Mouse (Mus musculus): ENCODE measurements around the gene Hs6st3.
"Not testable (repeated sequence)": the region's sequence is repeated elsewhere in the genome, so short reads cannot be mapped to it uniquely, and the experiment has no call there.

Gene Hs6st3

GRCm38 (mm10) chr14:119250353-119250752 lies 112.2 kb downstream of the Hs6st3 start:
- DNase-seq, result no peak

DNA sequence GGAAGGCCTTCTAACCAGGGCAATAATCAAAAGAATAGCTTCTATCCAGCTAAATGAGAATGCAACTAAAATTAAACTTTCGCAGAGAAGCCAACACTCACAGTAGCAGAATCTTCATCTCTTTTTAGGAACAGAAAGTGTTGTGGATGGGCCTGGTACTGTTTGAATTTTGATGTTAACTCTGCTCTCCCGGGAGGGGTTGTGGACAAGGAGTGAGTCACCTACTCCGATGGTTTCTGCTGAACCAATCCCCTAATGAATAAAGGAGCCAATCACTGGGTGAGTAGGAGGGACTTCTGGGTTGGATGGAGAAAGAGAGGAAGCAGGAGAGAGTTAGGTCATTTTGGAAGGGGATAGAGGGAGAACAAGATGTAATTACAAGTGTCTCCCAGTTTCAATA lies 117.3 kb downstream of the Hs6st3 start:
- no peak for DNase-seq

DNA sequence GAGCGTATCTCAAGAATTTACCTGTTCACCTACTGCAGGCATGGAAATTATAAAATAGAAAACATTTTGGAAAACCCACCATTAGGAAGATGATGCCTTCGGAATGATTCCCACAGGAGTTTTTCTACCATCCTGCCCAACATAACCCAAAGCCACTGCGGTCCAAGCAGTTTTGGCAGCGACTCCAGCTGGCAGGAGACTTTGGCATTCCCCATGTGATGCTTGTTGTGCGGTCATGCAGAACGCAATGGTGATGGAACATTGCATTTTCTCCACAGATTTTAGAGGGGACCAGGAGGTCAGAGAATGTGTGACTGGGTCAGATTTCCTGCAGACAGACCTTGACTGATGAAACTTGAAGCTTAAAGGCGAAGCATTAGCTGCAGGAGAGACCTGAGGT lies 118.9 kb downstream of the Hs6st3 start:
- no peak for DNase-seq

GRCm38 (mm10) chr14:119260176-119260962 lies 122.2 kb downstream of the Hs6st3 start:
- DNase-seq, result peak; percentile 26

DNA sequence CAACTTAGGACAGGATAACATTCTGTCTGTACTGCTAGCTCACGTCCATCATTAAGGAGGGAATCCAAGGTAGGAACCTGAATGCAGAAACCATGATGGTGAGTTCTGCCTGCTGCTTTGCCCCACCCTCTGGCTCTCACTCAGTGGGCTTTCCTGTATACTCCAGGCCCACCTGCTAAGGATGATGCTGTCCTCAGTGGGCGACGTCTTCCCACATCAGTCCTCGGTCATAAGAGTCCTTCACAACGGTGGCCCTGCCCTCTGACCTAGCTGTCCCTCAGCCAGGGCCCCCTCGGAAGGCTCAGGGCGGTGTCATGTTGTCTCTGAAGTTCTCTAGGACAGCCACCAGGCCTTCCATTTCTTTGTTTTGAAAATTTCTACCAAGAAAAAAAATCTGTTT lies 128.2 kb downstream of the Hs6st3 start:
- DNase-seq, result no peak

- no peak for DNase-seq
Measured at GRCm38 (mm10) chr14:119273088-119273487, 134.9 kb downstream of the Hs6st3 start.

DNA sequence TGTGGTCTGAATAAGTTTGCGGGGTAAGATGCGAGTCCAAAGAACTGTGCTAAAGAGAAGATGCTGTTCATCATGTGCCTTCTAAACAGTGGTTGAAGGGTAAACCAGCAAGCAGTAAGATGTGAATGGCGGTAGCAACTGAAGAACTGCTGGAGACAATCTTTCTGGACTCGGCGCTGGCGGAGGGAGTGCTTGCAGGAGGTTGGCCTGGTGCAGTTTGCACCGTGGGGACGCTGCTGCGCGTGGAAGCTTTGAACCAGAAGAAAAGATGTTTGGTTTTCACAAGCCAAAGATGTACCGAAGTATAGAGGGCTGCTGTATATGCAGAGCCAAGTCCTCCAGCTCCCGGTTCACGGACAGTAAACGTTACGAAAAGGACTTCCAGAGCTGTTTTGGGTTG lies 140.0 kb downstream of the Hs6st3 start:
- DNase-seq, result not testable (repeated sequence)

DNA sequence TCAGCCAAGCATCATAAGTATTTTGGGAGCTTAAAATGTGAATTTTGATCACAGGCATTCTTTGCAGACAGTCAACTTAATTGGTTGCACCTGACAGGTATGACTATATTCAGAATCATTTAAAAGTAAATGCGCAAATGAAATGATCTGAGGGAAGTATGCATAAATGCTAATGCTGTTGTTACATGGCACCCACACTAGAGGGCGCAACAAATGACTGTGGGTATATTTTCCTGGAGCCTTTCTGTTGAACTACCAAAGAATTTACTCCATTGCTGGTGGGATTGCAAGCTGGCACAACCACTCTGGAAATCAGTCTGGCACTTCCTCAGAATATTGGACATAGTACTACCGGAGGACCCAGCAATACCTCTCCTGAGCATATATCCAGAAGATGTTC lies 145.8 kb downstream of the Hs6st3 start:
- no peak for DNase-seq

GRCm38 (mm10) chr14:119289668-119290067 lies 151.5 kb downstream of the Hs6st3 start:
- DNase-seq, result no peak

DNA sequence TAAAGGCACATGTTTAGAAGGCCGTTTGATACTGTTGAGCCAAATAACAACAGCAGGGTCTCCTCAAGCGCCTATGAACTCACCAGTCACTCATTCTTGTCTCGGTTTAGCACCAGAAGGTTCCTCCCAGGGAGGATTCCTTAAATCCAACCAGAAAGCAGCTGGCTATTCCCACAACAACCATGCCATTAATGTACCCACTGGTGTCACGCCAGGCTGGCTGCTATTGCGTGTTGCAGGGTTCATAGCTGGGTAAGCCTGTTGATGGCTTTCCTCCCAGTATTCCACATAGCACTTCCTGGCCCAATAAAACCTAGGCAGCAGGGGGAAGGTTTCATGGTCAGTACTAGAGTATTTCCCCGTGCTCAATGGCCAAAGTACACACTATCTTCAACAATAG lies 155.9 kb downstream of the Hs6st3 start:
- no peak for DNase-seq

DNA sequence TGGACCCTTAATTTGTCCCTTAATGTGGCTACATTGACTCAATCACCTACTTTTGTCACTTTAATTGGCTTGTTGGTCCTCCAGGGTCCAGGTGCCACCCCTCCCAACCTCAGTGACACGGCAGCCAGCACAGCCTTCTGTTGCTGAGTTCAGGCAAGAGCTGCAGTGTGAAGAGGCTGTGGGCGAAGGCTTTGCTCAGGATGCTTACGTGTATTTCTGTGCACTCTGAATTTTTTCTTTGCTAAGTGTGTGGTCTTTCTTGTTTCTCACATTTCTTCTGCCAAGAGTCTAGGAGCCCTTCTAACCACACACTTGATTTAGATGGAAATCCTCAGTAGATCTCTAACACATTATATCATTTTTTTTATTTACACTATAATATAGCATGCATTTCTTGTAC lies 168.3 kb downstream of the Hs6st3 start:
- DNase-seq, result no peak

DNA sequence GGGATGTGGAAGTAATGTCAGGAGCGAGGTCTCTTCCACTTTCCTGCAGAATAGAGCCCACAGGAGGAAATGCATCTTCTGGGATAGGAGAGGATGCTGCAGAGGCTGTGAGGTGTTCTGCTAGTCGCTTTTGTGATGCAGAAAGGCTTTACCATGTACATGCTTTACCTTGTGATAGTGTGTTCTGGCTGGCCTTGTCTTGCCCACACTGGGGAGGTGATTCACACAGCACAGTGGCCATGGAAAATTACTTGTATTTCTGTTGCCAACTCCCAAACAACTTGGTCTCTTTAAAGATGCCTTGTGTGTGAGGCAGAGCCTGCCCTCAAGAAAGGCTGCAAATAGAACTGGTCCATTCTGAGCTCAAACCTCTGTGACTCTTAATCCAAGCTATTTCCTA lies 180.2 kb downstream of the Hs6st3 start:
- DNase-seq, result no peak

DNA sequence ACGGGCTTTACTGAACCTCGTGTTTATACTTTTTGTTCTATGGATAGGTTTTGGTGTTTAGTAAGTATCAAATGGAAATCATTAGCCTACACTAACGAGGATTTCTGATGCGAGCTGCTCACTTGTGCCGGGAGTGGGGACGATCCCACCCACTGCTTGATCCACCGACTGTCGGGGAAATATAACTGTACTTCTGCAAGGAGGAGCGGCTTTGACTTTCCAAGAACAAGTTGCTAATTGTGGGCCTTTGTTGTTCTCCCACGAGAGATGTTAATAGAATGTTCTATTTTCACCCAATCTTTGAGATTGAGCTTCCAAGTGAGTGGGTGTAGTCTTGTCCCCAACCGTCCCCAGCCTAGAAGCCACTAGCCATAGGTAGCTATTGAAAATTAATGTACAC lies 209.1 kb downstream of the Hs6st3 start:
- no peak for DNase-seq

DNA sequence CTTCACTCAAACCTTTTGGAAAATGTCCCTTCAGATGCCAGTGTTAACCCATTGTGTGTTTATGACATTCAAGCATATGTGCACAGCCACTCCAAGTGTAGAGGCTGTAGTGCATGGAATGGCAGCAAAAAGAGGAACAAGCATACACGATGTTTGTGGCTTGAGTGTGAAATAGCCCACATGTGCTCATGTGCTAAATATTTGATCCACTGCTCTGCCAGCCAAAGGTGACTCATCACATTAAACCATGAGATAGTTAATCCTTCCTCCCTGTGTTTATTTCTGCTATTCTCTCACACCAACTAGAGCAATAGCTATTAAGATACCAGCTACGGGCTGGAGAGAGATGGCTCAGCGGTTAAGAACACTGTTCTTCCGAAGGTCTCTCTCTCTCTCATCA lies 223.3 kb downstream of the Hs6st3 start:
- DNase-seq, result no peak

- DNase-seq, result no peak
Measured at GRCm38 (mm10) chr14:119367866-119368425, 229.8 kb downstream of the Hs6st3 start.

DNA sequence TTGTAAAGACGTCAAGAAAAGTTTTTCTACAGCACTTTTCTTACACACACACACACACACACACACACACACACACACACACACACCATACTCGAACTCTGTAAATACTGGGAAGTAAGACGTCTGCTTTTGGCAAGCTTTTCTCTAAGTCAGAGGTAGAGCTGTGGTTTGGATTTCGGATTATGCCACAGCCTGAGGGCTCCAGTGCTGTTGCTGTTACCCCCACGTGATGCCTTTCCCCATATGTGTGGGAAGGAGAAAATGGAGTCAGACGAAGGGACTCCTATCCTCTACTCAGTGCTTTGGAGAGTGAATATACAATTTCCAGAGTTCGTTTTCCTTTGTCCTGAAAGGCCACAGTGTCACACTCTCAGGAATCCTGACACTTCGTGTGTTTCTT lies 231.1 kb downstream of the Hs6st3 start:
- DNase-seq, result no peak

DNA sequence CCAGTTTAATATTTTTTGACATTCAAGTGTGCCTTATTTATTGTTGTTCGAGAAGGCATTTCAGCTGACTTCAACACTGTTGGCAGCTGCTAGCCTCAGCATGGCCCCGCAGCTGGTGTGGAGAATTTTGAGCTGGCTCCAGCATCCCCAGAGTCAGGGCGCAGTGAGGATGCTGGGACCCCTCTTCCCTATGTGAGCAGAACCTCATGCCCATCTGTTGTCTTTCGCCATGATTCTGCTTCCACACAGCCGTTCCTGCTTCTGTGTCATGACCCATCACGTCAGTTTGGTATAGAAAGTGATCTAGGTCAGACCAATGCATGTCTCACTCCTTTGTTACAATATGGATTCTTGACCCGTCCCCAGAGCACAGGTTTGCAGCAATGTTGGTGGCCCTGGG lies 231.9 kb downstream of the Hs6st3 start:
- no peak for DNase-seq

GRCm38 (mm10) chr14:119379303-119379702 lies 241.2 kb downstream of the Hs6st3 start:
- no peak for DNase-seq

DNA sequence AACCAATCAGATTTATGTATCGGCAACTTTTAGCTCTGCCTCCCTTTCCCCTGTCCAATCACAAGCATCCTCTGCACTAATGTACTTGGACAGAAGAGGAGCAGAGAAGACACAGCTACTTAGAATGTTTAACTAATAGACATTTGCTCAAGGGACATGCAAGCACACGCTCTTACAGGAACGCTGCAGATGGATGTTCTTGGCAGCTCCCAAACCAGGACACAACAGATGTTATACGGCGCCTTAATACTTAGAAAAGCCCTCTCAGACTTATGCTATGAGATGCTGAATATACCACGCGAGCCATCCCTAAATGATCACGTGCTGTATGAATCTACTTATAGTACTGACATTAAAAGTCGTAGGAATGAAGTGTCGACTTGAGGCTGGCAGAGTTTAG lies 263.5 kb downstream of the Hs6st3 start:
- no peak for DNase-seq

DNA sequence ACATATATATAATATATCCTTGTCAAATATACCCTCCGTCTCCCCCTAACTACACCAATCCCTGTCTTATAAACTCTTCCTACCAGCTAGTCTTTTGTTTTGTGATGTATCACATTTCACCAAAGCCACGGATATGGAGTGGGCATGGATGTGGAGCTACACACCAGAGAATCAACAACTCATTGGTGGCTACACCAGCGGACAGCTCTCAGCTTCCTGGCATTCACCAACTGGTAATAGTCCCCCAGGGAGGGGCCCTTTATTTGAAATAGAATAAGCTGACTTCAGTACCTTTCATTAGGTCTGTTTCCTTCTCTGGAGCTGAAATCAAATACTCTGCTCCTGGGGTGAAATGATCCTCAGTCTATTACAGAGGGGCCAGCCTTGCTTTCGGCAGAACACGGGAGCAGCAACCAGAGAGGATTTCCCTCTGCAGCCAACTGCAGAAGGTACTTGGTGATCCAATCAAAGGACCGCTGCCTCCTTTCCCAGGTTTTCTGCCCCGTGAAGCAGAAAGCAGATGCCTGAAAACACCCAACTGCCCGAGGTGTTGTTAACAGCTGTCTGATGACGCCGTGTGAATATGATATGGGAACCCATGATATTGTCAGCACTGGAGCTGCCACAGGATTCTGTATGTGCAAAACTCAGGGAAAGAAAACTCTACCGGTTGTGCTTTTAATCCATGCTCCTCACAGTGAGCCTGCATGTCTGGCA lies 271.4 kb downstream of the Hs6st3 start:
- DNase-seq, result peak; percentile 2

GRCm38 (mm10) chr14:119422894-119423293 lies 284.8 kb downstream of the Hs6st3 start:
- DNase-seq, result no peak

DNA sequence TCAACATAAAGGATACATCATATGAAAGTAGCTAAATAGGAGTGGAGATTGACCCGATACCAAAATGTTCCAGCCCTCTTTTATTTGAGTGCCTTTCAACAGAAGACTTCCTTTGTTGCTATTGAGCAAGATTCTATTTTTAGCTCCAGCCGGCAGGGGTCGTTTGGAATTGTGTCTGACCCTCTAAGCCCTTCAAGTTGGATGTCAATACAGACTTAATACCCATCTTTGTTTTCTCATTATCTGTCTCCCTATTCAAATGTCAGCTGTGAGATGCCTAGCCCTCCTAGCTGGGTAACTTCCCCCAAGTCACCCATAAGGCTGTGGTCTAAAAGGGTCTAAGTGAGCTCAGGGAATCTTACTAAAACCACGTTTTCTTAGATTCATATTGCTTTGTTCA lies 312.3 kb downstream of the Hs6st3 start:
- DNase-seq, result peak; percentile 47

- no peak for DNase-seq
Measured at GRCm38 (mm10) chr14:119451594-119451993, 313.5 kb downstream of the Hs6st3 start.

DNA sequence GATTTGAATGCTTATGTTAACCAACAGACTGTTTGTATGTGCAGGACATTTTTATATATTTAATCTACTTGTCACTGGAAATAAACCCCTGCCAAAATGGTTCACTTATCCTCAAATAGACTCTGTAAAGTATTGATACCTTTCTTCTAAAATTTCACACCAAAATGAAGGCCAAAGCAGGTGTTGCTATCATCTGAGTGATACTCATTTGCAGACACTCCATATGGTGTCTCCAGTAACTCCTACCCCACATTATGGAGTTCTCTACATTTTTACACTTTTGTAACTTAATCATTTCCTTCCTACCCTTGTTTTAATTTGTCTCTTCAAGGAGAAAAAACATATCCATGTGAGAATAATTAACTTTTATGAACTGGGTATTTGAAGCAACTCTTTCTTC lies 314.2 kb downstream of the Hs6st3 start:
- DNase-seq, result no peak
